Mouse (Mus musculus): ENCODE measurements around the gene Schip1.

DNA sequence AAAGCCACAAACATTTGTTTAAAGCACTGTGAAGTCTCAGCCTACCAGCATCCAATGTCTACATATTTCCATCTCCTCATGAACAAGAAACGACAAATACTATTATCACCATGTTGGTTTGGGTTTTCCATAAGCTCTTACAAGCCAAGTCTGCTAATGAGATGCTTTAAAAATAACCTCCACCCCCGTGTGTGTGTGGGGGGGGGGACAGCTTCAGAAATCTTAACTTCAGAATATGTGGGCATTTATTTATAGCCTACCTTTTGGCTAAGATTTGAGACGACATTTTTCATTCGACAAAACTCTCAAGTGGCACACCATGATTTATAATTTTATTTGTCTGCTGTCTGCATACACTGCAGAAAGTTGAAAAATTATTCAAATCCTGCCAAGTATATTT, 12.8 kb downstream of the Schip1 start:
- no peak for TF ChIP-seq CTCF (IDR thresholded peaks at IDR 0.05; ENCODE audit: low read depth)
- TF ChIP-seq EP300 (IDR thresholded peaks at IDR 0.05; ENCODE audit: low read depth), result no peak
